Mouse (Mus musculus) MEL (cell line): Measurements from ENCODE around the gene Dock9.

Experiments used
- CTCF ChIP-seq, 3 experiments: IDR thresholded peaks in 2 of 3; conservative IDR thresholded peaks in 1 of 3; 2 replicates each; pipeline ENCODE4 v1.5.1; 2011 to 2012; ENCODE audit warnings: low read length in 3 of 3, low read depth in 2 of 3, mild to moderate bottlenecking in 2 of 3, improper control_type of control experiment in 1 of 3, inconsistent platforms in 1 of 3, mixed read lengths in 1 of 3, moderate library complexity in 1 of 3; ENCODE audit not compliant: control insufficient read depth in 1 of 3, insufficient read depth in 1 of 3, poor library complexity in 1 of 3, severe bottlenecking in 1 of 3
- ELF1 ChIP-seq: IDR thresholded peaks from 2 replicates; pipeline ENCODE4 v1.6.1; 2014; ENCODE audit warnings: low read depth, mild to moderate bottlenecking, inconsistent platforms, low read length, improper control_type of control experiment, moderate library complexity
- HCFC1 ChIP-seq: IDR thresholded peaks from 2 replicates; pipeline ENCODE4 v1.6.1; 2012; ENCODE audit warnings: low read depth, mild to moderate bottlenecking, inconsistent platforms, low read length, improper control_type of control experiment, moderate library complexity
- MYC ChIP-seq: IDR thresholded peaks from 2 replicates; pipeline ENCODE4 v1.6.1; 2011; ENCODE audit warnings: low read depth, mild to moderate bottlenecking, low read length, improper control_type of control experiment, moderate library complexity
- POLR2A ChIP-seq, 2 experiments: IDR thresholded peaks; 2 replicates each; pipeline ENCODE4 v1.6.1; 2011 to 2012; ENCODE audit warnings: low read length in 2 of 2, mild to moderate bottlenecking in 2 of 2, control low read depth in 1 of 2, improper control_type of control experiment in 1 of 2, low read depth in 1 of 2, moderate library complexity in 1 of 2; ENCODE audit not compliant: control insufficient read depth in 1 of 2, insufficient read depth in 1 of 2, poor library complexity in 1 of 2
- POLR2AphosphoS2 ChIP-seq: IDR thresholded peaks from 2 replicates; pipeline ENCODE4 v1.6.1; 2011; ENCODE audit warnings: low read length, improper control_type of control experiment
- TAL1 ChIP-seq: IDR thresholded peaks from 2 replicates; pipeline ENCODE4 v1.6.1; 2012; ENCODE audit warnings: mild to moderate bottlenecking, inconsistent platforms, low read length, moderate library complexity, mixed read lengths

GRCm38 (mm10) chr14:121760403-121760802 is 37.2 kb downstream of the Dock9 start:
- no peak for TF ChIP-seq ELF1
- no peak for TF ChIP-seq POLR2AphosphoS2
- TF ChIP-seq TAL1: no peak
- no peak for TF ChIP-seq POLR2A (IDR thresholded peaks at IDR 0.05; ENCODE audit: control insufficient read depth in 1 of 2, insufficient read depth in 1 of 2, low read depth in 1 of 2, low read length in 2 of 2, poor library complexity in 1 of 2)
- no peak for TF ChIP-seq CTCF (IDR thresholded peaks at IDR 0.05 in 2 of 3, conservative IDR thresholded peaks at IDR 0.05 in 1 of 3; ENCODE audit: control insufficient read depth in 1 of 3, insufficient read depth in 1 of 3, low read depth in 2 of 3, low read length in 3 of 3, poor library complexity in 1 of 3, severe bottlenecking in 1 of 3)
- TF ChIP-seq MYC: no peak
- no peak for TF ChIP-seq HCFC1
